ENCODE assay signal across 19 mouse cellular contexts in the genomic region with DNA sequence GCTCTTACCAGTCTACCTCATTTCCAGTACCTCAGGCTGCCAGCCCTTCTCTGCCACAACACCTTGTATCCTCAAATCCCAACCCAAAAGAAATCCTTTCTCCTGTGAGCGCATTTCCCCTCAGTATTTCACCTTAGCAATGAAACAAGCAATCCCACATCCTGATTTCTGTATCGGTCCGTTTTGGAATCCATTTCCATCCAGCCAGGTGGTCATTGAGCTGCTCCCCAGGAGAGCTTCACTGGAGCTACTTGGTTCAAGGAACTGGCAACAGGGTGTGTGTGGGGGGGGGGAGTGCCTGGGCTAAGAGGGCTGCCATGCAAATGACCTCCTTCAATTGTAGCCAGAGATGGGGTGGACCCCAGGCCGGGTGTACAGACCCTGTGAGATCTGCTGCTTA. TPM values are rescaled to one million over a fixed set of nuclear protein-coding genes. Genes with fewer than 3 reads are reported as not detected.
"Had no signal": no experiment of that assay in that cellular context is flagged by ENCODE, and none has a peak within 500 bp of the region (broad histone marks: within the 10 kb centered on the region; RNA-seq: fewer than 3 reads in every experiment).

No protein-coding gene starts in this region.

- H3K4me3 ChIP-seq: lung, embryonic 15.5 days; megakaryocyte, embryonic 14.5 days; midbrain, embryonic 13.5 days; midbrain, embryonic 15.5 days; neural tube, embryonic 12.5 days; stomach, embryonic 15.5 days had no signal

- H3K27me3 ChIP-seq: lung, embryonic 15.5 days; midbrain, embryonic 13.5 days; midbrain, embryonic 15.5 days; neural tube, embryonic 12.5 days; stomach, embryonic 15.5 days had no signal

- H3K4me1 ChIP-seq: lung, embryonic 15.5 days; midbrain, embryonic 13.5 days; stomach, embryonic 15.5 days had no signal

- H3K27ac ChIP-seq: lung, embryonic 15.5 days; macrophage; midbrain, embryonic 13.5 days; midbrain, embryonic 15.5 days; neural tube, embryonic 12.5 days; stomach, embryonic 15.5 days; stomach, postnatal 0 days had no signal

- H3K9ac ChIP-seq: liver, postnatal 0 days; lung, embryonic 15.5 days; midbrain, embryonic 13.5 days; midbrain, embryonic 15.5 days; neural tube, embryonic 12.5 days; stomach, embryonic 15.5 days had no signal

- H3K9me3 ChIP-seq: lung, embryonic 15.5 days; megakaryocyte, embryonic 14.5 days; midbrain, embryonic 13.5 days; midbrain, embryonic 15.5 days; neural tube, embryonic 12.5 days; stomach, embryonic 15.5 days had no signal

- H3K4me2 ChIP-seq: lung, embryonic 15.5 days; midbrain, embryonic 11.5 days; midbrain, embryonic 13.5 days; midbrain, embryonic 15.5 days; neural tube, embryonic 12.5 days; stomach, embryonic 15.5 days had no signal

- ATAC-seq: liver, postnatal 0 days; lung, postnatal 0 days; midbrain, embryonic 13.5 days; midbrain, embryonic 15.5 days had no signal

- H3K36me3 ChIP-seq: midbrain, embryonic 15.5 days; stomach, embryonic 15.5 days had no signal

- DNase-seq: liver, postnatal 0 days; lung, adult 2 months; lung, postnatal 14 days; lung, postnatal 36 days; right cerebral cortex, postnatal 14 days; thymus, postnatal 14 days; thymus, postnatal 36 days had no signal

RNA-seq across cellular contexts. Expression of gene Gpr45, which starts 45.5 kb away (rescaled TPM):
- total RNA-seq: monocyte, adult 5-6 weeks; neutrophil, adult 5-6 weeks had no signal
- polyA plus RNA-seq: macrophage had no signal
